Mouse (Mus musculus) MEL (cell line): ENCODE measurements at regions not wholly inside any gene's neighbourhood (a gene's known extent, or its start where the extent isn't known, plus 50 kb on each side); places are given as distances from the start of the nearest gene placed in this dataset.

Experiments used
- DNase-seq: peaks from one replicate; pipeline ENCODE4 v3.0.0; 2011; ENCODE audit warnings: low read depth, low spot score
- H3K27ac ChIP-seq: 2 replicates; pipeline ENCODE4 v1.5.1; 2012; ENCODE audit warnings: low read depth, mild to moderate bottlenecking, control low read depth, low read length, moderate library complexity; ENCODE audit not compliant: control insufficient read depth
- H3K27me3 ChIP-seq, 2 experiments: fragments of 150-350 bp in 1 of 2; sonication (generic) in 1 of 2; 2 replicates each; pipeline ENCODE4 v1.6.1; 2012; ENCODE audit warnings: low read length in 2 of 2, mild to moderate bottlenecking in 2 of 2, improper control_type of control experiment in 1 of 2, moderate library complexity in 1 of 2; ENCODE audit not compliant: insufficient read depth in 2 of 2, control insufficient read depth in 1 of 2
- H3K36me3 ChIP-seq, 2 experiments: 2 replicates each; pipeline ENCODE4 v1.6.1; 2012 to 2014; ENCODE audit warnings: low read length in 2 of 2, improper control_type of control experiment in 1 of 2, inconsistent platforms in 1 of 2, mild to moderate bottlenecking in 1 of 2; ENCODE audit not compliant: insufficient read depth in 2 of 2, control insufficient read depth in 1 of 2
- H3K4me1 ChIP-seq, 2 experiments: fragments of 150-350 bp in 1 of 2; sonication (generic) in 1 of 2; 2 replicates each; pipeline ENCODE4 v1.6.1; 2012; ENCODE audit warnings: low read length in 2 of 2, improper control_type of control experiment in 1 of 2, mild to moderate bottlenecking in 1 of 2; ENCODE audit not compliant: insufficient read depth in 2 of 2, control insufficient read depth in 1 of 2
- H3K4me3 ChIP-seq, 2 experiments: fragments of 150-350 bp in 1 of 2; sonication (generic) in 1 of 2; 2 replicates each; pipeline ENCODE4 v1.5.1; 2012; ENCODE audit warnings: low read depth in 2 of 2, low read length in 2 of 2, mild to moderate bottlenecking in 2 of 2, moderate library complexity in 2 of 2, control low read depth in 1 of 2, improper control_type of control experiment in 1 of 2; ENCODE audit not compliant: control insufficient read depth in 1 of 2, insufficient read depth in 1 of 2
- H3K79me2 ChIP-seq: 2 replicates; pipeline ENCODE4 v1.6.1; 2012; ENCODE audit warnings: mild to moderate bottlenecking, low read length, moderate library complexity; ENCODE audit not compliant: control insufficient read depth, poor library complexity, insufficient read depth
- H3K9ac ChIP-seq: 2 replicates; pipeline ENCODE4 v1.6.1; 2012; ENCODE audit warnings: low read depth, mild to moderate bottlenecking, control low read depth, low read length, moderate library complexity; ENCODE audit not compliant: control insufficient read depth, poor library complexity, severe bottlenecking
- H3K9me3 ChIP-seq: fragments of 150-350 bp; sonication (generic); replicated peaks from 2 replicates; pipeline ENCODE4 v1.6.1; 2012; ENCODE audit warnings: mild to moderate bottlenecking, low read length, improper control_type of control experiment, moderate library complexity; ENCODE audit not compliant: insufficient read depth
- BHLHE40 ChIP-seq: IDR thresholded peaks from 2 replicates; pipeline ENCODE4 v1.6.1; 2012; ENCODE audit warnings: low read depth, mild to moderate bottlenecking, inconsistent platforms, low read length, improper control_type of control experiment, borderline replicate concordance
- CHD1 ChIP-seq: IDR thresholded peaks from 2 replicates; pipeline ENCODE4 v1.6.1; 2012; ENCODE audit warnings: low read depth, mild to moderate bottlenecking, inconsistent platforms, low read length, improper control_type of control experiment
- CHD2 ChIP-seq: IDR thresholded peaks from 2 replicates; pipeline ENCODE4 v1.6.1; 2011; ENCODE audit warnings: low read length, improper control_type of control experiment
- CTCF ChIP-seq, 3 experiments: IDR thresholded peaks in 2 of 3; conservative IDR thresholded peaks in 1 of 3; 2 replicates each; pipeline ENCODE4 v1.5.1; 2011 to 2012; ENCODE audit warnings: low read length in 3 of 3, low read depth in 2 of 3, mild to moderate bottlenecking in 2 of 3, improper control_type of control experiment in 1 of 3, inconsistent platforms in 1 of 3, mixed read lengths in 1 of 3, moderate library complexity in 1 of 3; ENCODE audit not compliant: control insufficient read depth in 1 of 3, insufficient read depth in 1 of 3, poor library complexity in 1 of 3, severe bottlenecking in 1 of 3
- ELF1 ChIP-seq: IDR thresholded peaks from 2 replicates; pipeline ENCODE4 v1.6.1; 2014; ENCODE audit warnings: low read depth, mild to moderate bottlenecking, inconsistent platforms, low read length, improper control_type of control experiment, moderate library complexity
- GATA1 ChIP-seq: IDR thresholded peaks from 2 replicates; pipeline ENCODE4 v1.6.1; 2011; ENCODE audit warnings: low read depth, low read length, improper control_type of control experiment
- HCFC1 ChIP-seq: IDR thresholded peaks from 2 replicates; pipeline ENCODE4 v1.6.1; 2012; ENCODE audit warnings: low read depth, mild to moderate bottlenecking, inconsistent platforms, low read length, improper control_type of control experiment, moderate library complexity
- KAT2A ChIP-seq: conservative IDR thresholded peaks from 2 replicates; pipeline ENCODE4 v1.6.1; 2012; ENCODE audit warnings: low read depth, low read length, improper control_type of control experiment, inconsistent platforms
- MAFK ChIP-seq: IDR thresholded peaks from 2 replicates; pipeline ENCODE4 v1.6.1; 2011; ENCODE audit warnings: low read depth, mild to moderate bottlenecking, low read length, improper control_type of control experiment, borderline replicate concordance
- MAX ChIP-seq: IDR thresholded peaks from 2 replicates; pipeline ENCODE4 v1.6.1; 2011; ENCODE audit warnings: low read length, improper control_type of control experiment
- MAZ ChIP-seq: IDR thresholded peaks from 2 replicates; pipeline ENCODE4 v1.6.1; 2012; ENCODE audit warnings: low read depth, mild to moderate bottlenecking, inconsistent platforms, low read length, improper control_type of control experiment
- MEF2A ChIP-seq: IDR thresholded peaks from 2 replicates; pipeline ENCODE4 v1.6.1; 2014; ENCODE audit warnings: low read depth, mild to moderate bottlenecking, inconsistent platforms, low read length, improper control_type of control experiment; ENCODE audit not compliant: poor library complexity, insufficient replicate concordance, severe bottlenecking; ENCODE audit errors: extremely low read depth
- MXI1 ChIP-seq: IDR thresholded peaks from 2 replicates; pipeline ENCODE4 v1.6.1; 2011; ENCODE audit warnings: mild to moderate bottlenecking, low read depth, low read length, improper control_type of control experiment
- MYB ChIP-seq: IDR thresholded peaks from 2 replicates; pipeline ENCODE4 v1.6.1; 2011; ENCODE audit warnings: mild to moderate bottlenecking, low read depth, low read length, improper control_type of control experiment
- MYC ChIP-seq: IDR thresholded peaks from 2 replicates; pipeline ENCODE4 v1.6.1; 2011; ENCODE audit warnings: low read depth, mild to moderate bottlenecking, low read length, improper control_type of control experiment, moderate library complexity
- NELFE ChIP-seq: IDR thresholded peaks from 2 replicates; pipeline ENCODE4 v1.6.1; 2011; ENCODE audit warnings: low read depth, low read length, improper control_type of control experiment
- RAD21 ChIP-seq: IDR thresholded peaks from 2 replicates; pipeline ENCODE4 v1.6.1; 2011; ENCODE audit warnings: mild to moderate bottlenecking, low read depth, low read length, improper control_type of control experiment
- RCOR1 ChIP-seq: IDR thresholded peaks from 2 replicates; pipeline ENCODE4 v1.6.1; 2012; ENCODE audit warnings: low read depth, mild to moderate bottlenecking, inconsistent platforms, low read length, improper control_type of control experiment
- SIN3A ChIP-seq: IDR thresholded peaks from 2 replicates; pipeline ENCODE4 v1.6.1; 2012; ENCODE audit warnings: low read length, improper control_type of control experiment, inconsistent platforms
- SMC3 ChIP-seq: IDR thresholded peaks from 2 replicates; pipeline ENCODE4 v1.6.1; 2011; ENCODE audit warnings: low read depth, low read length, improper control_type of control experiment
- TAL1 ChIP-seq: IDR thresholded peaks from 2 replicates; pipeline ENCODE4 v1.6.1; 2012; ENCODE audit warnings: mild to moderate bottlenecking, inconsistent platforms, low read length, moderate library complexity, mixed read lengths
- TBP ChIP-seq: IDR thresholded peaks from 2 replicates; pipeline ENCODE4 v1.8.0; 2011; ENCODE audit warnings: low read depth, low read length, improper control_type of control experiment
- TCF12 ChIP-seq: IDR thresholded peaks from 2 replicates; pipeline ENCODE4 v1.6.1; 2014; ENCODE audit warnings: low read depth, mild to moderate bottlenecking, inconsistent platforms, low read length, improper control_type of control experiment, moderate library complexity
- USF1 ChIP-seq: IDR thresholded peaks from 2 replicates; pipeline ENCODE4 v1.6.1; 2014; ENCODE audit warnings: low read depth, mild to moderate bottlenecking, inconsistent platforms, low read length, improper control_type of control experiment, moderate library complexity
- USF2 ChIP-seq, 2 experiments: IDR thresholded peaks; 2 replicates each; pipeline ENCODE4 v1.6.1; 2011 to 2012; ENCODE audit warnings: improper control_type of control experiment in 2 of 2, low read length in 2 of 2, borderline replicate concordance in 1 of 2, inconsistent platforms in 1 of 2, low read depth in 1 of 2, mild to moderate bottlenecking in 1 of 2; ENCODE audit not compliant: insufficient read depth in 1 of 2
- ZC3H11A ChIP-seq: IDR thresholded peaks from 2 replicates; pipeline ENCODE4 v1.6.1; 2012; ENCODE audit warnings: low read depth, mild to moderate bottlenecking, inconsistent platforms, low read length, improper control_type of control experiment
- ZKSCAN1 ChIP-seq: IDR thresholded peaks from 2 replicates; pipeline ENCODE4 v1.6.1; 2012; ENCODE audit warnings: low read depth, mild to moderate bottlenecking, inconsistent platforms, low read length, improper control_type of control experiment, moderate library complexity
- ZMIZ1 ChIP-seq: IDR thresholded peaks from 2 replicates; pipeline ENCODE4 v1.6.1; 2012; ENCODE audit warnings: low read depth, mild to moderate bottlenecking, inconsistent platforms, low read length, improper control_type of control experiment, moderate library complexity

DNA sequence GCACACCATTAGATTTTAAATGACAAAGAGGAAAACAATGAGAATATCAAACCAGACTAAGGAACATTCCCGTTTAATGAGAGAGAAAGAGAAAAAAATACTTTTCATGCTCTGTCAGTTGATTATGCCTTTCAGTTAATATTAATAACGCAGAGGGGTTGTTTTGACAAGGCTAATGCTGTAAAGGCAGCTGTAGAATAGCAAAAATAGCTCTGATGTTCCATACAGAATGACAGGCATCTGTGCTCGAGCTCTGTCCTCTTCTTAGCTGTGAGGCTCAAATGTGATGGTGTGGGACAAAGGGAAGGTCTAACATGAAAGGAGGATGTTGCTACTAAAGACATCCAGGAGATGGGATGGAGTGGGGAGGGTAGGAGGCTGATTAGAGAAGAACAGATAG is 87.1 kb upstream of the Fam3c start:
- H3K4me1 ChIP-seq = no peaks in the 10 kb centered on the region
- no peaks in the 10 kb centered on the region for H3K36me3 ChIP-seq
- H3K27me3 ChIP-seq = no peaks in the 10 kb centered on the region
- no peak overlapping the region for H3K4me3 ChIP-seq
- TF ChIP-seq TCF12 (no peak), MAX (no peak), MXI1 (no peak), MAFK (no peak), HCFC1 (no peak), USF1 (no peak), CTCF (IDR thresholded peaks at IDR 0.05 in 2 of 3, conservative IDR thresholded peaks at IDR 0.05 in 1 of 3; ENCODE audit: control insufficient read depth in 1 of 3, insufficient read depth in 1 of 3, low read depth in 2 of 3, low read length in 3 of 3, poor library complexity in 1 of 3, severe bottlenecking in 1 of 3) (no peak), TBP (no peak), NELFE (no peak), SMC3 (no peak), CHD2 (no peak), MYC (no peak), RAD21 (no peak), TAL1 (no peak), MYB (no peak), USF2 (IDR thresholded peaks at IDR 0.05; ENCODE audit: borderline replicate concordance in 1 of 2, insufficient read depth in 1 of 2, low read depth in 1 of 2, low read length in 2 of 2) (no peak), SIN3A (no peak), RCOR1 (no peak)
- DNase-seq = no peak
- no peak overlapping the region for H3K9ac ChIP-seq
- H3K27ac ChIP-seq = no peak overlapping the region
- H3K9me3 ChIP-seq = no peaks in the 10 kb centered on the region
- H3K79me2 ChIP-seq = no peaks in the 10 kb centered on the region

DNA sequence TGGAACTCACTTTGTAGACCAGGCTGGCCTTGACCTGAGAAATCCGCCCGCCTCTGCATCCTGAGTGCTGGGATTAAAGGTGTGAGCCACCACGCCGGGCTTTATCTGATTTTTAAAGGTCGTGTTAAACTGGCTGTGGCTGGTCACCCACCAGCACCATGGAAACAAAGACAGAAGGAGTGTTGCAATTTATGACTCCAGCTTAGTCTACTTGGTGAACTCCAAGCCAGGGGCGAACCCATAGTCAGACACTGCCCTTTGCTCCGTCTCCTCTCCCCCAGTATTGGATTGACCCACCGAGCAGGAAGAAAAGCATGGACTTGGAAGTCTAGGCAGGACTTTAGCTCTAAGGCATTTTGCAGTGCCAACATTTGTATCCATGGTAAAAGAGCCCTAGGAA is 86.5 kb upstream of the Fam3c start:
- Histone ChIP-seq H3K4me1 (no peaks in the 10 kb centered on the region), H3K27ac (no peak overlapping the region), H3K9me3 (no peaks in the 10 kb centered on the region), H3K27me3 (no peaks in the 10 kb centered on the region), H3K36me3 (no peaks in the 10 kb centered on the region), H3K9ac (no peak overlapping the region), H3K79me2 (no peaks in the 10 kb centered on the region)
- no peak for DNase-seq
- TF ChIP-seq SIN3A = no peak
- TF ChIP-seq CHD2 = no peak
- no peak for TF ChIP-seq NELFE
- no peak for TF ChIP-seq ZMIZ1
- TF ChIP-seq MAX = no peak
- no peak for TF ChIP-seq MAZ
- TF ChIP-seq MEF2A = no peak
- TF ChIP-seq GATA1 = no peak
- no peak for TF ChIP-seq RCOR1
- TF ChIP-seq SMC3 = no peak
- TF ChIP-seq BHLHE40 = no peak
- no peak for TF ChIP-seq ZC3H11A
- no peak for TF ChIP-seq RAD21
- TF ChIP-seq ZKSCAN1 = no peak
- no peak for TF ChIP-seq TBP
- no peak for TF ChIP-seq TCF12
- no peak for TF ChIP-seq MAFK
- no peak for TF ChIP-seq ELF1
- no peak for TF ChIP-seq CHD1
- no peak for TF ChIP-seq KAT2A
- TF ChIP-seq, all 39 proteins: peak for 0
- no peak overlapping the region for H3K4me3 ChIP-seq
